Mouse (Mus musculus) erythroblast, embryonic 14.5 days (primary cell): Measurements from ENCODE around the gene Tcf7l1.

Experiments
- GATA1 ChIP-seq: IDR thresholded peaks from 2 replicates; pipeline ENCODE4 v1.6.1; 2012; ENCODE audit warnings: low read length, inconsistent platforms, mixed read lengths
- TAL1 ChIP-seq: IDR thresholded peaks from 3 replicates; pipeline ENCODE4 v1.6.1; 2012; ENCODE audit warnings: low read length, inconsistent platforms, mixed read lengths

- no peak for TF ChIP-seq GATA1
- TF ChIP-seq TAL1: no peak
Measured at GRCm38 (mm10) chr6:72671129-72671528, 117.9 kb downstream of the Tcf7l1 start.
